Mouse (Mus musculus) MEL (cell line): ENCODE measurements at regions not wholly inside any gene's neighbourhood (a gene's known extent, or its start where the extent isn't known, plus 50 kb on each side); places are given as distances from the start of the nearest gene placed in this dataset.

Experiments used
- DNase-seq: peaks from one replicate; pipeline ENCODE4 v3.0.0; 2011; ENCODE audit warnings: low read depth, low spot score
- H3K27ac ChIP-seq: 2 replicates; pipeline ENCODE4 v1.5.1; 2012; ENCODE audit warnings: low read depth, mild to moderate bottlenecking, control low read depth, low read length, moderate library complexity; ENCODE audit not compliant: control insufficient read depth
- H3K27me3 ChIP-seq, 2 experiments: fragments of 150-350 bp in 1 of 2; sonication (generic) in 1 of 2; 2 replicates each; pipeline ENCODE4 v1.6.1; 2012; ENCODE audit warnings: low read length in 2 of 2, mild to moderate bottlenecking in 2 of 2, improper control_type of control experiment in 1 of 2, moderate library complexity in 1 of 2; ENCODE audit not compliant: insufficient read depth in 2 of 2, control insufficient read depth in 1 of 2
- H3K36me3 ChIP-seq, 2 experiments: 2 replicates each; pipeline ENCODE4 v1.6.1; 2012 to 2014; ENCODE audit warnings: low read length in 2 of 2, improper control_type of control experiment in 1 of 2, inconsistent platforms in 1 of 2, mild to moderate bottlenecking in 1 of 2; ENCODE audit not compliant: insufficient read depth in 2 of 2, control insufficient read depth in 1 of 2
- H3K4me1 ChIP-seq, 2 experiments: fragments of 150-350 bp in 1 of 2; sonication (generic) in 1 of 2; 2 replicates each; pipeline ENCODE4 v1.6.1; 2012; ENCODE audit warnings: low read length in 2 of 2, improper control_type of control experiment in 1 of 2, mild to moderate bottlenecking in 1 of 2; ENCODE audit not compliant: insufficient read depth in 2 of 2, control insufficient read depth in 1 of 2
- H3K4me3 ChIP-seq, 2 experiments: fragments of 150-350 bp in 1 of 2; sonication (generic) in 1 of 2; 2 replicates each; pipeline ENCODE4 v1.5.1; 2012; ENCODE audit warnings: low read depth in 2 of 2, low read length in 2 of 2, mild to moderate bottlenecking in 2 of 2, moderate library complexity in 2 of 2, control low read depth in 1 of 2, improper control_type of control experiment in 1 of 2; ENCODE audit not compliant: control insufficient read depth in 1 of 2, insufficient read depth in 1 of 2
- H3K79me2 ChIP-seq: 2 replicates; pipeline ENCODE4 v1.6.1; 2012; ENCODE audit warnings: mild to moderate bottlenecking, low read length, moderate library complexity; ENCODE audit not compliant: control insufficient read depth, poor library complexity, insufficient read depth
- H3K9ac ChIP-seq: 2 replicates; pipeline ENCODE4 v1.6.1; 2012; ENCODE audit warnings: low read depth, mild to moderate bottlenecking, control low read depth, low read length, moderate library complexity; ENCODE audit not compliant: control insufficient read depth, poor library complexity, severe bottlenecking
- H3K9me3 ChIP-seq: fragments of 150-350 bp; sonication (generic); replicated peaks from 2 replicates; pipeline ENCODE4 v1.6.1; 2012; ENCODE audit warnings: mild to moderate bottlenecking, low read length, improper control_type of control experiment, moderate library complexity; ENCODE audit not compliant: insufficient read depth
- BHLHE40 ChIP-seq: IDR thresholded peaks from 2 replicates; pipeline ENCODE4 v1.6.1; 2012; ENCODE audit warnings: low read depth, mild to moderate bottlenecking, inconsistent platforms, low read length, improper control_type of control experiment, borderline replicate concordance
- CHD1 ChIP-seq: IDR thresholded peaks from 2 replicates; pipeline ENCODE4 v1.6.1; 2012; ENCODE audit warnings: low read depth, mild to moderate bottlenecking, inconsistent platforms, low read length, improper control_type of control experiment
- CHD2 ChIP-seq: IDR thresholded peaks from 2 replicates; pipeline ENCODE4 v1.6.1; 2011; ENCODE audit warnings: low read length, improper control_type of control experiment
- CTCF ChIP-seq, 3 experiments: IDR thresholded peaks in 2 of 3; conservative IDR thresholded peaks in 1 of 3; 2 replicates each; pipeline ENCODE4 v1.5.1; 2011 to 2012; ENCODE audit warnings: low read length in 3 of 3, low read depth in 2 of 3, mild to moderate bottlenecking in 2 of 3, improper control_type of control experiment in 1 of 3, inconsistent platforms in 1 of 3, mixed read lengths in 1 of 3, moderate library complexity in 1 of 3; ENCODE audit not compliant: control insufficient read depth in 1 of 3, insufficient read depth in 1 of 3, poor library complexity in 1 of 3, severe bottlenecking in 1 of 3
- ELF1 ChIP-seq: IDR thresholded peaks from 2 replicates; pipeline ENCODE4 v1.6.1; 2014; ENCODE audit warnings: low read depth, mild to moderate bottlenecking, inconsistent platforms, low read length, improper control_type of control experiment, moderate library complexity
- GABPA ChIP-seq: IDR thresholded peaks from 2 replicates; pipeline ENCODE4 v1.6.1; 2012; ENCODE audit warnings: low read depth, mild to moderate bottlenecking, inconsistent platforms, low read length, improper control_type of control experiment, moderate library complexity
- GATA1 ChIP-seq: IDR thresholded peaks from 2 replicates; pipeline ENCODE4 v1.6.1; 2011; ENCODE audit warnings: low read depth, low read length, improper control_type of control experiment
- HCFC1 ChIP-seq: IDR thresholded peaks from 2 replicates; pipeline ENCODE4 v1.6.1; 2012; ENCODE audit warnings: low read depth, mild to moderate bottlenecking, inconsistent platforms, low read length, improper control_type of control experiment, moderate library complexity
- JUND ChIP-seq: IDR thresholded peaks from 2 replicates; pipeline ENCODE4 v1.6.1; 2011; ENCODE audit warnings: low read depth, mild to moderate bottlenecking, improper control_type of control experiment, low read length
- MAFK ChIP-seq: IDR thresholded peaks from 2 replicates; pipeline ENCODE4 v1.6.1; 2011; ENCODE audit warnings: low read depth, mild to moderate bottlenecking, low read length, improper control_type of control experiment, borderline replicate concordance
- MAX ChIP-seq: IDR thresholded peaks from 2 replicates; pipeline ENCODE4 v1.6.1; 2011; ENCODE audit warnings: low read length, improper control_type of control experiment
- MAZ ChIP-seq: IDR thresholded peaks from 2 replicates; pipeline ENCODE4 v1.6.1; 2012; ENCODE audit warnings: low read depth, mild to moderate bottlenecking, inconsistent platforms, low read length, improper control_type of control experiment
- MEF2A ChIP-seq: IDR thresholded peaks from 2 replicates; pipeline ENCODE4 v1.6.1; 2014; ENCODE audit warnings: low read depth, mild to moderate bottlenecking, inconsistent platforms, low read length, improper control_type of control experiment; ENCODE audit not compliant: poor library complexity, insufficient replicate concordance, severe bottlenecking; ENCODE audit errors: extremely low read depth
- MYB ChIP-seq: IDR thresholded peaks from 2 replicates; pipeline ENCODE4 v1.6.1; 2011; ENCODE audit warnings: mild to moderate bottlenecking, low read depth, low read length, improper control_type of control experiment
- MYC ChIP-seq: IDR thresholded peaks from 2 replicates; pipeline ENCODE4 v1.6.1; 2011; ENCODE audit warnings: low read depth, mild to moderate bottlenecking, low read length, improper control_type of control experiment, moderate library complexity
- NELFE ChIP-seq: IDR thresholded peaks from 2 replicates; pipeline ENCODE4 v1.6.1; 2011; ENCODE audit warnings: low read depth, low read length, improper control_type of control experiment
- POLR2AphosphoS2 ChIP-seq: IDR thresholded peaks from 2 replicates; pipeline ENCODE4 v1.6.1; 2011; ENCODE audit warnings: low read length, improper control_type of control experiment
- POLR2AphosphoS5 ChIP-seq: IDR thresholded peaks from 2 replicates; pipeline ENCODE4 v1.6.1; 2012; ENCODE audit warnings: low read depth, borderline replicate concordance, mild to moderate bottlenecking, inconsistent platforms, low read length, moderate library complexity, mixed read lengths
- RCOR1 ChIP-seq: IDR thresholded peaks from 2 replicates; pipeline ENCODE4 v1.6.1; 2012; ENCODE audit warnings: low read depth, mild to moderate bottlenecking, inconsistent platforms, low read length, improper control_type of control experiment
- SIN3A ChIP-seq: IDR thresholded peaks from 2 replicates; pipeline ENCODE4 v1.6.1; 2012; ENCODE audit warnings: low read length, improper control_type of control experiment, inconsistent platforms
- TBP ChIP-seq: IDR thresholded peaks from 2 replicates; pipeline ENCODE4 v1.8.0; 2011; ENCODE audit warnings: low read depth, low read length, improper control_type of control experiment
- USF1 ChIP-seq: IDR thresholded peaks from 2 replicates; pipeline ENCODE4 v1.6.1; 2014; ENCODE audit warnings: low read depth, mild to moderate bottlenecking, inconsistent platforms, low read length, improper control_type of control experiment, moderate library complexity
- USF2 ChIP-seq, 2 experiments: IDR thresholded peaks; 2 replicates each; pipeline ENCODE4 v1.6.1; 2011 to 2012; ENCODE audit warnings: improper control_type of control experiment in 2 of 2, low read length in 2 of 2, borderline replicate concordance in 1 of 2, inconsistent platforms in 1 of 2, low read depth in 1 of 2, mild to moderate bottlenecking in 1 of 2; ENCODE audit not compliant: insufficient read depth in 1 of 2
- ZC3H11A ChIP-seq: IDR thresholded peaks from 2 replicates; pipeline ENCODE4 v1.6.1; 2012; ENCODE audit warnings: low read depth, mild to moderate bottlenecking, inconsistent platforms, low read length, improper control_type of control experiment
- ZKSCAN1 ChIP-seq: IDR thresholded peaks from 2 replicates; pipeline ENCODE4 v1.6.1; 2012; ENCODE audit warnings: low read depth, mild to moderate bottlenecking, inconsistent platforms, low read length, improper control_type of control experiment, moderate library complexity
- ZMIZ1 ChIP-seq: IDR thresholded peaks from 2 replicates; pipeline ENCODE4 v1.6.1; 2012; ENCODE audit warnings: low read depth, mild to moderate bottlenecking, inconsistent platforms, low read length, improper control_type of control experiment, moderate library complexity

DNA sequence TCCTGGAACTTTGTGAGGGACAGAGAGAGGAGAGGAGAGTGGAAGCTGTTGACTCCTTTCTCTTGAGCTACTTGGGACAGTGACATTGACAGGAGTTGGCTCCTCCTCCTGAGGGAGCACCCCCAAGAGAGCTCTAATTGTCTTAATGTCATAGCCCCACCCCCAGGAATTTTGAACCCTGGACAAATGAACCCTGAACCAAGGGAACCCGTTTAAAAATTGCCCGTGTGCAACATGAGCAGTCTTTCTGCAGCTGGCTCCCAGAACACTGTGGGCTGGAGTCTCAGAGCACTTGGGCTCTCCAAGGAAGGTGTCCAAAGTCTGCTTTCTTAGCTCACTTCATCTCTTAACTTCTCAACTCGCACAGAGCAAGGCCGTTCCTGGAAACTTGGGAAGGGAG lies 379.6 kb upstream of the Kazn start:
- Histone ChIP-seq H3K9ac (no peak overlapping the region), H3K27ac (no peak overlapping the region), H3K9me3 (no peaks in the 10 kb centered on the region), H3K36me3 (no peaks in the 10 kb centered on the region), H3K79me2 (no peaks in the 10 kb centered on the region), H3K4me3 (no peak overlapping the region), H3K27me3 (no peaks in the 10 kb centered on the region), H3K4me1 (no peaks in the 10 kb centered on the region)
- TF ChIP-seq MAZ (no peak), JUND (no peak), TBP (no peak), ZC3H11A (no peak), USF1 (no peak), CHD2 (no peak), MEF2A (no peak), MYC (no peak), ZMIZ1 (no peak), HCFC1 (no peak), SIN3A (no peak), ELF1 (no peak)
- no peak for DNase-seq

DNA sequence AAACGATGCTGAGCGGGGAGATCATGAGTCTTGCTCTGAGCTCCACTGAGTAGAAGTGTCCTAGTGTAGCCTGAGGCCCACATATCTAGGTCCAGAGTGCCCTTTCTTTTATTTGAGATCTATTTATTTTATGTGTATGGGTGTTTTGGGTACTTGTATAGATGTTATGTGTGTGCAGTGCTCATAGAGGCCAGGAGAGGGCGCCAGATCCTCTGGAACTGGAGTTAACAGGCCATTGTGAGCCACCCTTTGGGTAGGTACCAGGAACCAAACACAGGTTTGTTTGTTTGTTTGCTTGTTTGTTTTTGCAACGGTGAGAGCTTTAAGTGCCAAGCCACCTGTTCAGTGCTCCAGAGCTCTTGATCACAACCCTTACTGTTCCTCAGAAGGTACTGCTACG lies 378.5 kb upstream of the Kazn start:
- Histone ChIP-seq H3K9ac (no peak overlapping the region), H3K9me3 (no peaks in the 10 kb centered on the region), H3K36me3 (no peaks in the 10 kb centered on the region), H3K4me3 (no peak overlapping the region), H3K79me2 (no peaks in the 10 kb centered on the region), H3K4me1 (no peaks in the 10 kb centered on the region), H3K27me3 (no peaks in the 10 kb centered on the region), H3K27ac (no peak overlapping the region)
- DNase-seq: peak; percentile 1
- TF ChIP-seq MAFK (no peak), CHD1 (no peak), GABPA (no peak), JUND (no peak), NELFE (no peak), POLR2AphosphoS5 (no peak), POLR2AphosphoS2 (no peak), RCOR1 (no peak), CTCF (IDR thresholded peaks at IDR 0.05 in 2 of 3, conservative IDR thresholded peaks at IDR 0.05 in 1 of 3; ENCODE audit: control insufficient read depth in 1 of 3, insufficient read depth in 1 of 3, low read depth in 2 of 3, low read length in 3 of 3, poor library complexity in 1 of 3, severe bottlenecking in 1 of 3) (no peak), MYB (no peak), BHLHE40 (no peak), HCFC1 (no peak), GATA1 (no peak), USF1 (no peak), ZKSCAN1 (no peak), USF2 (IDR thresholded peaks at IDR 0.05; ENCODE audit: borderline replicate concordance in 1 of 2, insufficient read depth in 1 of 2, low read depth in 1 of 2, low read length in 2 of 2) (no peak), MEF2A (no peak), SIN3A (no peak), MAX (no peak)
